Mouse (Mus musculus): ENCODE measurements around the gene Apobr. TPM values are rescaled to one million over a fixed set of nuclear protein-coding genes. Genes with fewer than 3 reads are reported as not detected.

The Apobr gene
- polyA plus RNA-seq, 1 experiment from 2014 or later: 2.2 TPM

DNA sequence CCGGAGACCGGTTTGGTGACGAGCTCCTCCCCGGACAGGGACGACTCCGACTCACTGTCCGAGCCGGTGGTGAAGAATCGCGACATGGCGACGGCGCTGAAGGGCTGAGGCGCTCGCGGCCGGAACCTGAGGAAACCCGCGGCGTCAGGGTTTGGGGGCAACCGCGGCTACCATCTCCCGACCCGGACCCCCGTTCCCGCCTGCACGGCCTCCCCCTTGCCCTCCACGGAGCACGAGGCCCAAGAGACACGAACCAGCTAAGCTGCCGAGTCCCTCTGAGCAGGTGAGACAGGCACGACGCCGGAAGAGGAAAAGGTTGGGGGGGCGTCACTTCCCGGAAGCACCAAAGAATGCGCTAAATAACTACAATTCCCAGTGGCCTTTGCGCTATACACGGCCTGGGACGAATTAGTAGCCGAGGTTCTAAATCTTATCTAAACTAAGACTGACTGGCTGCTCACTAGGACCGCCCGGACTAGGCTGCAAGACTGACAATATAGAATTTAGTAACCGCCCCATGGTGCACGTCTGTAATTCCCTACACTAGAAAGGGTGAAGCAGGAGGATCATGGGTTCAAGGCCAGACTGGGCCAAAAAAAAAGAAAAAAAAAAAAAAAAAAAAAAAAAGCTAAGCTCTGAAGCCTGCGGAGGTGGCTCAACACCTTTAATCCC is 18.5 kb upstream of the Apobr start, which contains the start of gene Eif3c:
Gene Eif3c, minus strand, starts transcription at position 318 of the 672 bp plus-strand sequence.
- WGBS: under 1% methylated on average over 46 of the region's 46 CpGs
- peaks cover 4% of the 10 kb centered on the region for H3K4me1 ChIP-seq (ENCODE audit: control insufficient read depth, insufficient read depth, low read length)
- peak within 1 kb of the TSS; percentile 60 for H3K4me2 ChIP-seq (ENCODE audit: low read depth, low read length)
- no peaks in the 10 kb centered on the region for H3K9me3 ChIP-seq (replicated peaks; ENCODE audit: control insufficient read depth, low read length)
- H3K4me3 ChIP-seq (replicated peaks; ENCODE audit: low read length): peak within 1 kb of the TSS; percentile 88
- peak; percentile 96 for ATAC-seq (ENCODE audit: insufficient read depth, low FRiP score)
- H3K36me3 ChIP-seq (ENCODE audit: control insufficient read depth, insufficient read depth, low read length): peaks cover 11% of the 10 kb centered on the region
- peak within 1 kb of the TSS; percentile 88 for H3K27ac ChIP-seq (ENCODE audit: low read length)
- H3K27me3 ChIP-seq (ENCODE audit: control insufficient read depth, insufficient read depth, low read length): no peaks in the 10 kb centered on the region
- peak within 1 kb of the TSS; percentile 87 for H3K9ac ChIP-seq (ENCODE audit: low read length)

DNA sequence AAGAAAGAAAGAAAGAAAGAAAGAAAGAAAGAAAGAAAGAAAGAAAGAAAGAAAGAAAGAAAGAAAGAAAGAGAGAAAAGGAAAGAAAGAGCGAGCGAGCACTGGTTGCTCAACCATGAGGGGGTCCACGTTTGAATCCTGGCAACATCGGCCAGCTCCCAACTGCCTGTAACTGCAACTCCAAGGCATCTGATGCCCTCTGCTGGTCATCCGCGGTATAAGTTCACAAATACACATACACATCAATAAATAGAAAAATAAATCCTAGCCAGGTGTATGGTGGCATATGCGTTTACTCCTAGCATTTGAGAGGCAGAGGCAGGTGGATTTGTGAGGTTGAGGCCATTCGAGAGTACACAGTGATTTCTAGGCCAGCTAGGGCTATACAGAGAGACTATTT is 7.8 kb upstream of the Apobr start:
- H3K9ac ChIP-seq (ENCODE audit: low read length): no peak overlapping the region
- H3K4me2 ChIP-seq (ENCODE audit: low read depth, low read length): no peak overlapping the region
- no peaks in the 10 kb centered on the region for H3K36me3 ChIP-seq (ENCODE audit: control insufficient read depth, insufficient read depth, low read length)
- 0 out of 2 replicates have a peak, but pooled peaks cover 3% of the 10 kb centered on the region for H3K4me1 ChIP-seq (ENCODE audit: control insufficient read depth, insufficient read depth, low read length)
- 52% methylated on average over 8 of the region's 8 CpGs for WGBS
- no peaks in the 10 kb centered on the region for H3K9me3 ChIP-seq (replicated peaks; ENCODE audit: control insufficient read depth, low read length)
- H3K27ac ChIP-seq (ENCODE audit: low read length): no peak overlapping the region
- ATAC-seq (ENCODE audit: insufficient read depth, low FRiP score): no peak
- H3K27me3 ChIP-seq (ENCODE audit: control insufficient read depth, insufficient read depth, low read length): no peaks in the 10 kb centered on the region
- no peak overlapping the region for H3K4me3 ChIP-seq (replicated peaks; ENCODE audit: low read length)

DNA sequence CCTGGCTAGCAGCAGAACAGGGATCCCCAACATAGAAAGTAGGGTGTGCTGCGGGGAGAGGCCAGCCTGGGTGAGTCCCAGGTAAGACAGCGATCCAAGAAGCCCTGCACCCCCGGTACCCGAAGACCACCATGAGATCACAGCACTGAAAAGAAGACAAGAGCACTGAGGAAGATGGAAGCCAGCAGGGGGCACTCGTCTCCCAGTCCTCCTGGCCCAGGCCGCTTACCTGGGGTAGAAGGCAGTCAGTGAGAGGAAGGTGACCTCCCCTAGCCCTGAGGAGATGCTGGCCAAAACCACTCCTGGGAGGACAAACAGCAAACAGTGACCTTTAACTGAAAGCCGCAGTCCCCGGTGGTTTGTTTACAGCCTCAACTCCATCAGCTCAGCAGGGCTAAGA is 5.6 kb upstream of the Apobr start:
- no peak for ATAC-seq (ENCODE audit: insufficient read depth, low FRiP score)
- no peaks in the 10 kb centered on the region for H3K9me3 ChIP-seq (replicated peaks; ENCODE audit: control insufficient read depth, low read length)
- H3K4me3 ChIP-seq (replicated peaks; ENCODE audit: low read length): no peak overlapping the region
- H3K36me3 ChIP-seq (ENCODE audit: control insufficient read depth, insufficient read depth, low read length): no peaks in the 10 kb centered on the region
- H3K27me3 ChIP-seq (ENCODE audit: control insufficient read depth, insufficient read depth, low read length): no peaks in the 10 kb centered on the region
- 0 out of 2 replicates have a peak, but pooled peaks cover 4% of the 10 kb centered on the region for H3K4me1 ChIP-seq (ENCODE audit: control insufficient read depth, insufficient read depth, low read length)
- H3K4me2 ChIP-seq (ENCODE audit: low read depth, low read length): no peak overlapping the region
- no peak overlapping the region for H3K9ac ChIP-seq (ENCODE audit: low read length)
- WGBS: 53% methylated on average over 8 of the region's 8 CpGs
- no peak overlapping the region for H3K27ac ChIP-seq (ENCODE audit: low read length)

DNA sequence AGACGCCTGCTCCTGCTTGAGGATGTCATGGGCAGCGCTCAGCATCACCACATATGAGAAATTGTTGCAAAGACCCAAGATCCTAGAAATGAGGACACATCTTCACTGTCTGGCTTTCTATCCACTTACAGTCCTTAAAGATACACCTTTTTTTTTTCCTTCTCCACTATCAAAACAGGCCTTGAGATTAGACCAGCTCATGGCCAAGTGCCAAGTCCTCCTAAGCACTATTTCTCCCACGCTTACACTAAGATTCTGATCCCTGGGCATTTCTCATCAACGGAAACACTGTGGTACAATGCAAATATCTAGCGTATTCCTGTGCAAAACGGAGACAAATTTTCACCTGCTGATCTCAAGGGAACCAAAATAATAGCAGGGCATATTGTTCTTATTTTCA is 3.1 kb upstream of the Apobr start:
- ATAC-seq (ENCODE audit: insufficient read depth, low FRiP score): no peak
- WGBS: 73% methylated on average over 6 of the region's 6 CpGs
- no peak overlapping the region for H3K9ac ChIP-seq (ENCODE audit: low read length)
- H3K9me3 ChIP-seq (replicated peaks; ENCODE audit: control insufficient read depth, low read length): no peaks in the 10 kb centered on the region
- 0 out of 2 replicates have a peak, but pooled peaks cover 4% of the 10 kb centered on the region for H3K4me1 ChIP-seq (ENCODE audit: control insufficient read depth, insufficient read depth, low read length)
- no peaks in the 10 kb centered on the region for H3K36me3 ChIP-seq (ENCODE audit: control insufficient read depth, insufficient read depth, low read length)
- no peak overlapping the region for H3K4me3 ChIP-seq (replicated peaks; ENCODE audit: low read length)
- no peaks in the 10 kb centered on the region; the same call in 1 of the 2 replicates for H3K27me3 ChIP-seq (ENCODE audit: control insufficient read depth, insufficient read depth, low read length)
- no peak overlapping the region for H3K4me2 ChIP-seq (ENCODE audit: low read depth, low read length)
- H3K27ac ChIP-seq (ENCODE audit: low read length): no peak overlapping the region

DNA sequence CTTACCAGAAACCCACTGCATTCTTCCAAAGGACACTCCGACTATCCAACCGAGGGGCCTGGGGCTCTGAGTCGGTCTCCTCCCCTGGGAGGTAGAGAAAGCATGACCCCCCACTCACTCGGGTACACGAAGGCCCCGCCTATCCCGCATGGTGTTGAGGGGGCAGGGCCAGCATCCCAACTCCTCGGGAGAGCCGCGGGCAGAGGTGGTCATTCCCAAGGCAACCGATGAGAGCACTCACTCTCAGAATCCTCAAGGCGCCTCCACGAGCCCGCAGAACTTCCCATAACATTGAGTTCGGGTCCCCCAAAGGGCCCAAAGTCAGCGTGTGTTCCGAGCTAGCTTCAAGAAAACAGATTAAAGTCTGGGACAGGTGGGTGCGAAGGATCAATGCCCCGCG is 2.0 kb upstream of the Apobr start:
- H3K4me1 ChIP-seq (ENCODE audit: control insufficient read depth, insufficient read depth, low read length): 0 out of 2 replicates have a peak, but pooled peaks cover 4% of the 10 kb centered on the region
- no peaks in the 10 kb centered on the region; the same call in 1 of the 2 replicates for H3K27me3 ChIP-seq (ENCODE audit: control insufficient read depth, insufficient read depth, low read length)
- peak overlapping the region; percentile 70 for H3K4me3 ChIP-seq (replicated peaks; ENCODE audit: low read length)
- no peaks in the 10 kb centered on the region for H3K9me3 ChIP-seq (replicated peaks; ENCODE audit: control insufficient read depth, low read length)
- ATAC-seq (ENCODE audit: insufficient read depth, low FRiP score): peak; percentile 53; the same call in 1 of the 2 replicates
- H3K27ac ChIP-seq (ENCODE audit: low read length): peak overlapping the region; percentile 46
- H3K9ac ChIP-seq (ENCODE audit: low read length): peak overlapping the region; percentile 79
- peak overlapping the region; percentile 78 for H3K4me2 ChIP-seq (ENCODE audit: low read depth, low read length)
- 2% methylated on average over 20 of the region's 20 CpGs for WGBS
- H3K36me3 ChIP-seq (ENCODE audit: control insufficient read depth, insufficient read depth, low read length): no peaks in the 10 kb centered on the region

DNA sequence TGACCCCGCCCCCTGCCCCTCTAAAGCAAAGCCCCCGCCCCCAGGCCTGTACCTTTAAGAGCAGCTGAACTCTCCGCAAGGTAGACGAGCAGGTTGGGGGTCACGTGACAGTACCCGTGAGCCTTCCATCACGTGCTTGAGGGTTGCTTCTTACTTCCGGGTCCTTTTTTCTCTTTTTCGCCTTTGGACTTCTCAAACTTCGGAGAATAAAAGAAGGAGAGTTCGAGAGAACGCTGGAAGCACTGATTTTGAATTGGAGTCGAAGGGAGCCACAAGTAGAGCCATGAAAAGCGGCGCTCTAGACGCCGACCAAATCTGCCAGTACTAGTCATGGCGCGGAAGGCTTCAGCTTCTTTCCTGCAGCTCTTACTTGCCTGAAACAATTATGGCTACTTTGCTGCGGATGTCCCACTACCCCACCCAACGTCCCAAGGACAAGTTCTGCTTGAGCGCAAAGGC is 1.5 kb upstream of the Apobr start:
- H3K9ac ChIP-seq (ENCODE audit: low read length): peak overlapping the region; percentile 79
- peak overlapping the region; percentile 70 for H3K4me3 ChIP-seq (replicated peaks; ENCODE audit: low read length)
- no peaks in the 10 kb centered on the region for H3K36me3 ChIP-seq (ENCODE audit: control insufficient read depth, insufficient read depth, low read length)
- peak; percentile 87 for ATAC-seq (ENCODE audit: insufficient read depth, low FRiP score)
- no peaks in the 10 kb centered on the region for H3K9me3 ChIP-seq (replicated peaks; ENCODE audit: control insufficient read depth, low read length)
- peak overlapping the region; percentile 78 for H3K4me2 ChIP-seq (ENCODE audit: low read depth, low read length)
- H3K4me1 ChIP-seq (ENCODE audit: control insufficient read depth, insufficient read depth, low read length): 0 out of 2 replicates have a peak, but pooled peaks cover 4% of the 10 kb centered on the region
- under 1% methylated on average over 22 of the region's 22 CpGs for WGBS
- H3K27ac ChIP-seq (ENCODE audit: low read length): peak overlapping the region; percentile 90
- no peaks in the 10 kb centered on the region; the same call in 1 of the 2 replicates for H3K27me3 ChIP-seq (ENCODE audit: control insufficient read depth, insufficient read depth, low read length)

DNA sequence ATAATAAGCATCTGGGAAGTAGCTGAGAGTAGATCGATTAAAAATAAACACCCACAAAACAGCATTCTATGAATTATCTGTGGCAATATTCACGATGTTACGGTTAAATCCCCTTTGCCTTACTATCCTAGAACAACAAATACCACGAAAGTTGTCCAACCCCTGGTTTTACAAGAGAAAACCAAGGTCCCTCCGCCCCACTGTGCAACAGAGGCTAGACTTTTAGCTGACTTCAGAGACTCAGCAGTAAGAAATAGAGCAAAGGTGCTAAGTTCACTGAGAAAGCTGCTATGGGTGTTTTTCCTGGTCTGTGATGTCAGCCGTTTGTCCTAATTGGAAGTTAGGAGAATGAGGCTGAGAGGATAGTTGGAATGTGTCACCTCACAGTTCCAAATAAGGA is 981 bp upstream of the Apobr start:
- Histone ChIP-seq H3K9ac (ENCODE audit: low read length) (peak overlapping the region; percentile 79), H3K27ac (ENCODE audit: low read length) (peak overlapping the region; percentile 90)

DNA sequence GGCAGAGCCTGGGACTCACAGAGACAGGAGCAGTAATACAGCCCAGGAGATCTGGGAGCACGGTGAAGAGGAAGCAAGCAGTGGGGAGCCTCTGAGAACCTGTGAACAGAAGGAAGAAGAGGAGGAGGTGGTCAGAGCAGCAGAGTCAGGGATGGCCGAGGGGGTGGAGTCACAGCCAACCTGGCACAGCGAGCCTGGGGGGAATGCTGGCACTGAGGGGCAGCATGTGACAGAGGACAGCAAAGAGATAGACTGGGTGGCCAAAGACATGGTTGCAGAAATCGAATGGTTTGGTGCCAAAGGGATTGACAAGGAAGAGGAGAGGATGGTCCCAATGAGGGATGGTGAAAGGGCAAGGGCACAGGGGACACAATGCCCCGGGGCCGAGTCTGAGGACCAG is 975 bp downstream of the Apobr start, which contains the start of gene Cln3:
Gene Cln3, minus strand, starts transcription at position 101 of the 400 bp plus-strand sequence.
- H3K4me1 ChIP-seq (ENCODE audit: control insufficient read depth, insufficient read depth, low read length): 0 out of 2 replicates have a peak, but pooled peaks cover 4% of the 10 kb centered on the region
- no peaks in the 10 kb centered on the region; the same call in none of the 2 replicates for H3K27me3 ChIP-seq (ENCODE audit: control insufficient read depth, insufficient read depth, low read length)
- WGBS: 69% methylated on average over 6 of the region's 6 CpGs
- no peak within 1 kb of the TSS for H3K4me2 ChIP-seq (ENCODE audit: low read depth, low read length)
- peak within 1 kb of the TSS; percentile 6; the same call in 1 of the 2 replicates for H3K4me3 ChIP-seq (replicated peaks; ENCODE audit: low read length)
- H3K36me3 ChIP-seq (ENCODE audit: control insufficient read depth, insufficient read depth, low read length): no peaks in the 10 kb centered on the region
- H3K9ac ChIP-seq (ENCODE audit: low read length): no peak within 1 kb of the TSS; the same call in 1 of the 2 replicates
- ATAC-seq (ENCODE audit: insufficient read depth, low FRiP score): no peak
- no peak within 1 kb of the TSS; the same call in 1 of the 2 replicates for H3K27ac ChIP-seq (ENCODE audit: low read length)
- H3K9me3 ChIP-seq (replicated peaks; ENCODE audit: control insufficient read depth, low read length): no peaks in the 10 kb centered on the region

More for the DNA sequence above, 981 bp upstream of the Apobr start:
- no peak for ATAC-seq (ENCODE audit: insufficient read depth, low FRiP score)
- Histone ChIP-seq H3K4me3 (replicated peaks; ENCODE audit: low read length) (peak overlapping the region; percentile 70), H3K4me1 (ENCODE audit: control insufficient read depth, insufficient read depth, low read length) (0 out of 2 replicates have a peak, but pooled peaks cover 4% of the 10 kb centered on the region), H3K9me3 (replicated peaks; ENCODE audit: control insufficient read depth, low read length) (no peaks in the 10 kb centered on the region), H3K36me3 (ENCODE audit: control insufficient read depth, insufficient read depth, low read length) (no peaks in the 10 kb centered on the region), H3K27me3 (ENCODE audit: control insufficient read depth, insufficient read depth, low read length) (no peaks in the 10 kb centered on the region; the same call in none of the 2 replicates), H3K4me2 (ENCODE audit: low read depth, low read length) (peak overlapping the region; percentile 78)
- 45% methylated on average over 6 of the region's 6 CpGs for WGBS

DNA sequence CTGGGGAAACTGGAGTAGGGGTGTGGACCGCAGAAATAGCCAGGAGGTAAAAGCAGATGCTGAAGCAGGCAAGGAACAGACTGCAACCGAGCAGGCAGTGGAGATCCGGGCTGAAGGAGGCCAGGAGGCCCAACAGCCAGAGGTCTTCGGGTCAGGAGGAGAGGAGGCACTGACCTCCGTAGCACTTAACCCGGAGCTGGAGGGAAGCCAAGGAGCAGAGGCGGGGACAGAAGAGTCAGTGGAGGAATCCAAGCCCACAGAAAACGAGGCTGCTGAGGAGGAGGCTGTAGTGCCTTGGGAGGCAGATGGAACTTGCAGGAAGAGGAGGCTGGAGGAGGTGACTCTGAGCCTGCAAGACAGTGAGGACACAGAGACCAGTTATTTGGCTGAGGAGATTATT is 2.1 kb downstream of the Apobr start:
- no peak overlapping the region for H3K4me2 ChIP-seq (ENCODE audit: low read depth, low read length)
- WGBS: 44% methylated on average over 8 of the region's 8 CpGs
- no peak overlapping the region for H3K27ac ChIP-seq (ENCODE audit: low read length)
- no peak for ATAC-seq (ENCODE audit: insufficient read depth, low FRiP score)
- H3K36me3 ChIP-seq (ENCODE audit: control insufficient read depth, insufficient read depth, low read length): no peaks in the 10 kb centered on the region
- 0 out of 2 replicates have a peak, but pooled peaks cover 3% of the 10 kb centered on the region for H3K4me1 ChIP-seq (ENCODE audit: control insufficient read depth, insufficient read depth, low read length)
- no peak overlapping the region for H3K4me3 ChIP-seq (replicated peaks; ENCODE audit: low read length)
- no peaks in the 10 kb centered on the region; the same call in none of the 2 replicates for H3K27me3 ChIP-seq (ENCODE audit: control insufficient read depth, insufficient read depth, low read length)
- H3K9me3 ChIP-seq (replicated peaks; ENCODE audit: control insufficient read depth, low read length): no peaks in the 10 kb centered on the region
- H3K9ac ChIP-seq (ENCODE audit: low read length): no peak overlapping the region; the same call in 1 of the 2 replicates
